Mouse (Mus musculus): ENCODE measurements around the gene Ncstn.

Ncstn gene

DNA sequence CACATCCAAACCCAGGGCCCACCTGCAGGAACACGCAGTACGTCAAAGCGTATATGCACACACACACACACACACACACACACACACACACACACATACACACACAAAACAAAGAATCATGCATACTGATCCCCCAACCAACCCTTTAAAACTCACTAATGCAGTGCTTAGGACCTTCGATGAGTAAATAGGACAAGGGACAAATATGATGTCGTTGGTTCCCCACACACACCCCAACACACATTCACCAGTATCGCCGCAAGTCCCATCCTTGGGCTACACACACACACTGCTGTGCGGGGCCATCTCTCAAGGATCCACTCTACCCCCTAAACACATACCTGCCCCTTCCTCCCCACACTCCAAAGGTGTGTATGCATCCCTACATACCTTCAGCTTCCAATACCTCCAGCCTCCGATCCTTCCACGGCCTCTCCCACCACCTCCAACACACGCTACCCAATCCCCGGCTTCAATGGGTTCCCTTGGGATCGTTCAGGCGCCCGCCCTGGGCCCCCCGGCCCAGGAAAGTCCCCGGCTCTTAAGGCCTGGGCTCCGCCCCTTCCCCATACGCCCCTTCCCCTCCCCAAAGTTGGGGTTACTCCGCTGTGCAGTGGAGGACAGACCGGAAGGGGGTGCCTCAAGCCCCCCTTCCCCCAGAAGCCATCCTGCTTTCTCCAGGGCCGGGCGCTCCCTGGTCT, 56.2 kb downstream of the Ncstn start:
- peak; percentile 53 for DNase-seq

DNA sequence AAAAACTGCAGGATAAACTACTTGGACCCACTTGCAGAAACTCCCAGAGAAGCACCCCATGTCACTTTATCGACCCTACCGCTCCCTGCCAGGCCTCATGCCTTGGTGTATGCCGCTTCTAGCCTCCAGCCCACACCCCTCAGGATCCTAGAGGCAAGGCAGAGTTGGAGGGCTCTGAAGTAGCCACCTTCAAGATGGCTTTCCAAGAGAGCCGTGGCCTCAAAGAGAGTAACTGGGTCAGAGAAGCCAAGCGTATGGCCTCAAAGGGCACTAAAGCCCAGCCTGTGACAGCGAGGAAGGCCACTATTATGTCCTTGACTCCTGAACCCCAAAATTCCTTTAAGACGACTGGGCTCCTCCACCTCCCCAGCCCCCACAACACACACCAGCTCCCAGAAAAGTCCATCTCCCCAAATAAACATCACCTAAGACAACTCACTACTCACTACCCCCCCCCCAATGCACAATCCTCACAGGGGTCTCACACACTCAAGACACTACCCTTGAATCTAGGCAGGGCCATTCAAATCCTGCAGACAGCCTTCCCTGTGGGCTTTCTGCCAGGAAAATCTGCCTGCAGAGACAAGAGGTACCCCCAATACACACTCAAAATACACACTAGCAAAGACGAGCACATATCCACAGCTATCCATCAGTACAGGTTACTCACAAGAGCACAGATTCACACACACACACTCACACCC, 57.2 kb downstream of the Ncstn start:
- DNase-seq: no peak

DNA sequence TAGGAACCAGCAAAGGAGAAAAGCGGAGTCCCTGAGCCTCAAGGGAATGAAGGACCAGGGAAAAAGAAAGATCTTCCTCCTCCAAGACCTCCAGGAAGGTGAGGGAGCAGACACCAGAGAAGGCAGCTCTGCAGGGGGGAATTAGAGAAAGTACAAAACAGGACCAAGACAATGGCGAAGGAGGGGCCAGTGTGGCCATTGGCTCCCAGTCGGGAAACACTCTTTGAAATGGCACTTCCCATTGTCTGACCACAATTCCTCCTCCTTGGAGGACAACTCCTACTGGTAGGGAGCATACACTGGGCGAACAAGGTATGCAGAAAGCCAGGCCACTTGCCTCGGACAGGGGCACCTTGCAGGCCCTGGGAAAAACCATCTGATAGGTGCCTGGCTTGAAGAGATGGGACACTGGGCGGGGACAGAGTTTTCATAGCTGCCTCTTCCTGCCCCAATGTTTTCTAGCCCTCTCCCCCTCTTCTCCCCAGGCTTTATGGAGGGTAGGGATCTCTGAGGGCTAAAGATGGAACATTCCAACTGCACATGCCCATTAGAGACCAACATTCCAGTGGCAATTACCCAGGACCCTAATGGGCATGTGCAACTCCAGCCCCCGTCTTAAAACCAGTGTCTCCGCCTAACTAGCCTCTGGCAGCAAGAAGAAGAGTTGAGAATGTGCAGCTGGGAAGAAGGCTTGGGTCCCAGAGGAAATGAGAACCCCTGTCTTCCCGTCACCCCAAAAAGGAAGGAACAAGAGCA, 58.3 kb downstream of the Ncstn start:
- DNase-seq: no peak

DNA sequence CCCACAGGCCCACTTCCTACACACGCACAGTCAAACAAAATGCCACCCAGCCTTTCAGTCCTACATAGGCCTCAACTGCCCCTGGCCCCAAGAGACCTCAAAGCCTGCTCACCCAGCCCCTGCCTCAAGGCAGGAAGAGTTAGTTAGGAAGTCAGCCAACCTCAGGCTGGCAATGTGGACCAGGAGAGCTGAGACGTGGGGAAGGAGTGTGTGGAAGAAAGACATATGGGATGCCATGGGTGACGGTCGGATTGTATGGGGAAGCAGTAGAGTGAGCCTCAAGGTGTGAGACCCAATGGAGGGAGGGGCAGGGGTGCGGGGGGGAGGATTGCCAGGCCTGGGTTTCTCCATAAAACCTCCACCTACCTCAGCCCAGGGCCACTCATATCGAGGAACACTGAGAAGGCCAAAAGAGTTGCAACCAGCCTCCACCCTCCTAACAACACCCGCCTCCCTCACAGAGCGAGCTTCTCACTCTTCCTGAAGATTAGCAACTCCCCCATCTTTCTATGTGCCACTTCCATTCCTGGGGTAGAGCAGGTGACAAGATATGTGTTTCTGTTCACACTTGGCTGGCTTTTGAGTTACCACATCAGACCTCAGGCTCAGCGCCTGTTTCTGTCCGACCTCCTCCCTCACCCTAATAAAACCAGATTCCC, 62.6 kb downstream of the Ncstn start:
- no peak for DNase-seq

DNA sequence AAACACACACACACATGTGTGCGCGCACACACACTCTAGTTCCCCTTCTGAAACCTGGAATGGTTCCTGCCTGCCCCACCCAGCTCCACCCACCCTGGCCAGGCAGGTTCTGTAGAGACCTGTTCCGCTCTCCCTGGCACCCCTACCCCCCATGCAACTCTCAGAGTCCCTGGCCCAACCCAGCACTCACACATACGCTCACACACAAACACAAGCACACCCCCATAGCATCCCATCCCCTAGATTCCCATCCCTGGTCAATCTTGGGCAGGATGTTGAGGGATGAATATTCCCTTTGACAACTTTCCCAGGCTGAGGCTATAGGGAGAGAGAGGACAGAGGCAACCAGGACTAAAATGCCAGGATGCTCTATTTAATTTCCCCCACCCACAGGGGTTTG, 63.3 kb downstream of the Ncstn start:
- DNase-seq: no peak

DNA sequence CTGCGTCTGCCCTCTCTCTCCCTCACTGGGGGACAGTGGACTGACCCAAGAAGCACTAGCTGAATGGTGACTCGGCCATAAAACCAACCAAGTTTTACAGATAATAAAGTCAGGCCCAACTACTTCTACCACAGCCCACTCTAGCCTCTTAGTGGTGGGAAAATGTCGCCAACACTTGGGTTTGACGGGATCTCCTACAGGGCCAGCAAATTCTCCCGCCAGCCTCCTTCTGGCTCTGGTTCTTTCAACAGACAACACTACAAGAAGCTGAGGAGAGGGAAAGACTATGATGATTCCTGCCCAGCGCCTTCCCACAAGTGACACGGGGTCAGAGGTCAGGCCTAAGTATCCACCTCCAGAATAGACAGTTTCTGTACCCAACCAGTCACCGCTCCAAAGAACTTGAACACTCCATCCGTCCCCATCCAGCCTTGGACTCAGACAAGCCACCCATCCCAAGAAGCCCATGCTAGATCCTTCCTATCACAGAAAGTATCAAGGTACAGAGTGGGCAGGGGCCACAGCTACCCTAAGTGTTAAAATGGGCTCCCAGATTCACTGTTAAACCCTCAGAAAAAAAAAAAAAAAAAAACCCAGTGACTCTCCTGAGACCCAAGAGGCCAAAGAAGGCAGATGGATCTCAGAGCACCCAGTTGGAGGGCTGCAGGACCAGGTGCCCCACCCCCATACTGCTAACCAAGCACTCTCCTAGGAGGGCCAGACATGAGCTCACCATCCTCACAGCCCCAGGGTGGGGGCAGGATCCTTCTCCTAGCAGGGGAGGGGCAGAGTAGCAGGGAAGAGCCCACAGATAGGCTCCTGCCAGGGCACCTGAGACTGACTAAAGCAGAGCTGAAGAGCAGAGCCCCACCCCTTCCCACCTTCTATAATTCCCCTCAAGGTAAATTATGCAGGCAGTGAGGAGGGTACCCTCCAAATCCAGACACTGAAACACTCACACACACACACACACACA, 64.0 kb downstream of the Ncstn start:
- no peak for DNase-seq

DNA sequence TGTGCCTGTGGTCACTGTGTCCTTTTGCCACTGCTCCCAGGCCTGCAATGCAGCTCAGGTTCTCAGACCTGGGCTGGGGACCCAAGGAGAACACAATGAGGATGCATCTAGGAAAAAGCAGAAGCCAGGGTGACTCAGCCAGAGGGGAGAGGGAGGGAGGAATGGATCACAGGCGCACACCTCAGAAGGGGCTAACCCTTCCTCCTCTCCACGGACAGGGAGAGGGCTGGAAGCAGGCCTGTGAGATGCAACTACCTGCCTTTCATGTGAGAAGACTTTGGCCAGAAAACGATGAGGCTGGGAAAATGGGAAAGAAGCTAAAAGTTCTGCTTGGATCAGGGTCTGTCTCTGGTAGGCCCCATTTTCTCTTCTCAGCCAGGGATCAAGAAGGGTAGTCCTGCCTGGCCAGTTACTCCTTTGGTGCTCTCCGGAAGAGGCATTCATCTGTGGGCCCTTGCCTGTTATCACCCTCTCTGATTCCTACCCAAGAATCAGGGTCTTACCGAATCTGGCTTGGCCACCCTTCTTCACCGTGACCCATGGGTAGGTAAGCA, 65.0 kb downstream of the Ncstn start:
- no peak for DNase-seq

DNA sequence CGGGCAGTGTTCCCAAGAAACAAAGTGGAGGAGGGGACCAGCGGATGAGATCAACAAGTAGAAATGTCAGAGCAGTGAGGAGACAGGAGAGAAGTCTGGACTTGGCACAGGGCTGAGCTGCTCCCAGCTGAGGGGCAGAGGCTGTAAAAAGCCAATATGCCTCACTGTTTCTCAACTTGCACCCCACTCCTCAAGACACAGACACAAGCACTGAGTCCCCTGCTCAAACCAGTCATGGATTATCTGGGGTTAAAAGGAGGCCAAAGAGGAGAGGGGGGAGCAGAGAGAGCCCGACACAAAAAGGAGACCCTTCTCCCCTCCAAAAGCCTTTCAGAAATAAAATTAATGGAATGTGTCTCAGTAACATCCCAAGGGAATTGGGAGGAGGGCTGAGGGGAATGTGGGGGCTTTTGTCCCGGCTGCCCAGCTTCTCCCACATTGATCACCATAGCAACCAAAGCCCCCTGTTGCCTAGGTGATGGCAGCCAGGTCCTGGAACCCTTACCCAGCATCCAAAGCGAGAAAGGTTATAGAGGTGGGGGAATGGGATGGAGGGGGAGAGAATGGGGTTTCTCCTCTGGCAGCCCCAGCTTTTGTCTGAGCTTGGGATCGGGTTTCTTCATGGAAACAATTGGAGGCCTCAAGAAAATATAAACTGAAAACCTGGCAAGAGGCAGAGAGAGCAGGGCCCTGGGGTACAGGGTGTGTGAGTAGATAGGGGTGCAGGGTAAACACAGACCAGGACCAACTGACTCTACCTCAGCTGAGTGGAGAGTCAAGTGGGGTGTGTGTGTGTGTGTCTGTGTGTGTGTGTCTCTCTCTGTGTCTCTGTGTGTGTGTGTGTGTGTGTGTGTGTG, 65.7 kb downstream of the Ncstn start:
- no peak for DNase-seq

DNA sequence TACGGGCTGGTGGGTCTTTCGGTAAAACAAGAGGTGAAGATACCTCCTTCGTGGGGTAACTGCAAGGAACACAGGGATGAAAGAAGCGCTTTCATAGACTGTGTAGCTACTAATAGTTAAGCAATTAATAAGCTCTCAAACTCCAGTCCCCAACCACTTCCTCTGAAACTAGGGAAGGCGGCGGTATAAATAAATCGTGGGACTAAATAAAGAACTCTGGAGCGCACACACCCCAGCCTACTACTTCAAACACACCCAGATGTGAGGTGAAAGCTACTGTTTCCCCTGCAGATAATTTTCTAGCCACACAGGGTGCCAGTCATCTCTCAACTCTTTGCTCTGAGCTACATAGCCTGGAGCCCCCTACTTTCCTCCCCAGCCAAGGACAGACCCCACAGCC, 66.6 kb downstream of the Ncstn start:
- DNase-seq: no peak
